Comparison of ENCODE assay signal across 19 mouse cellular contexts in the genomic region with DNA sequence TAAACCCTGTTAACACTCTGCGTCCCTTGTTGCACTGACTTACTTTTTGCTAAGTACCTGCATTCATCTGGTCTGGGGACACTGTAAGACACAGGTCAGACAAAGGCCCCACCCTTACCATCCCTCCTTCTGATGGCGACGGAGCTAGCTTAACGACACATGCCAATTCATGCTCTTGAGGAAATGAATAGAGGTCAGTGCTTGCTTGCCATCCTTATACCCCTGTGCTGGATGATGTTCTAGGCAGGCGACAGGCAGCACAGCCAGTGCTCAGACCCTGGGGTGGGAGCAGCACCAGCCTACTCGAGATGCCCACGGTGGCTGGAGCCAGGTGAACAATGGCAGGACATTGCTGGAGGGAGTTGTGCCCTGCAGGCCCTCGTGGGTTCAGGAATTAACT.
DNase-seq lines count a peak whose midpoint lies in the region; ATAC-seq and TF ChIP-seq lines count a peak whose summit lies in the region.
"Had no signal": no experiment of that assay in that cellular context is flagged by ENCODE, and none has a peak within 500 bp of the region (broad histone marks: within the 10 kb centered on the region; RNA-seq: fewer than 3 reads in every experiment).

No protein-coding gene starts in this region.

- H3K27me3 ChIP-seq in forebrain, embryonic 14.5 days (replicated peaks; ENCODE audit: control insufficient read depth, insufficient read depth, low read length): no peaks in the 10 kb centered on the region
- no peaks in the 10 kb centered on the region for H3K27me3 ChIP-seq in forebrain, postnatal 0 days (ENCODE audit: insufficient read depth, low read length)
- no peaks in the 10 kb centered on the region for H3K27me3 ChIP-seq in hindbrain, embryonic 15.5 days
- H3K27me3 ChIP-seq in hindbrain, embryonic 14.5 days (ENCODE audit: control insufficient read depth, insufficient read depth, low read length): no peaks in the 10 kb centered on the region
- H3K27me3 ChIP-seq in lung, embryonic 15.5 days: no peaks in the 10 kb centered on the region
- 0 out of 2 replicates have a peak, but pooled peaks cover 3% of the 10 kb centered on the region for H3K27me3 ChIP-seq in stomach, embryonic 16.5 days (ENCODE audit: control insufficient read depth, insufficient read depth, low read length)
- no peaks in the 10 kb centered on the region for H3K27me3 ChIP-seq in stomach, postnatal 0 days (ENCODE audit: control insufficient read depth, insufficient read depth, low read length)
- H3K27me3 ChIP-seq: embryonic facial prominence, embryonic 15.5 days; neural tube, embryonic 15.5 days; Patski; stomach, embryonic 15.5 days had no signal

- TF ChIP-seq CTCF in forebrain, postnatal 0 days (IDR thresholded peaks at IDR 0.05; ENCODE audit: low read depth): no peak
- no peak for TF ChIP-seq CTCF in stomach, postnatal 0 days (IDR thresholded peaks at IDR 0.05; ENCODE audit: low read depth)

- no peaks in the 10 kb centered on the region for H3K36me3 ChIP-seq in forebrain, embryonic 14.5 days (ENCODE audit: control insufficient read depth, insufficient read depth, low read length)
- no peaks in the 10 kb centered on the region for H3K36me3 ChIP-seq in forebrain, postnatal 0 days (ENCODE audit: insufficient read depth)
- H3K36me3 ChIP-seq in hindbrain, embryonic 15.5 days: no peaks in the 10 kb centered on the region
- no peaks in the 10 kb centered on the region for H3K36me3 ChIP-seq in hindbrain, embryonic 14.5 days (replicated peaks; ENCODE audit: control insufficient read depth, insufficient read depth)
- no peaks in the 10 kb centered on the region for H3K36me3 ChIP-seq in lung, embryonic 15.5 days
- no peaks in the 10 kb centered on the region for H3K36me3 ChIP-seq in stomach, embryonic 16.5 days (ENCODE audit: control insufficient read depth, insufficient read depth, low read length)
- H3K36me3 ChIP-seq in stomach, postnatal 0 days (ENCODE audit: control insufficient read depth, insufficient read depth, low read length): no peaks in the 10 kb centered on the region
- H3K36me3 ChIP-seq: embryonic facial prominence, embryonic 10.5 days; embryonic facial prominence, embryonic 15.5 days; heart, embryonic 15.5 days; limb, embryonic 13.5 days; neural tube, embryonic 15.5 days; stomach, embryonic 15.5 days had no signal

- WGBS in forebrain, embryonic 14.5 days: 78% methylated on average over 8 of the region's 8 CpGs
- WGBS in forebrain, postnatal 0 days: 76% methylated on average over 8 of the region's 8 CpGs
- WGBS in hindbrain, embryonic 15.5 days: 86% methylated on average over 8 of the region's 8 CpGs
- 81% methylated on average over 8 of the region's 8 CpGs for WGBS in hindbrain, embryonic 14.5 days
- 77% methylated on average over 8 of the region's 8 CpGs for WGBS in lung, embryonic 15.5 days
- 78% methylated on average over 8 of the region's 8 CpGs for WGBS in stomach, embryonic 16.5 days
- WGBS in stomach, postnatal 0 days: 77% methylated on average over 8 of the region's 8 CpGs

- TF ChIP-seq EP300 in stomach, postnatal 0 days (optimal IDR thresholded peaks at IDR 0.05): no peak

- H3K4me3 ChIP-seq in forebrain, embryonic 14.5 days (ENCODE audit: low read depth, low read length): no peak overlapping the region
- H3K4me3 ChIP-seq in forebrain, postnatal 0 days (ENCODE audit: low read depth, low read length): no peak overlapping the region
- H3K4me3 ChIP-seq in hindbrain, embryonic 15.5 days: no peak overlapping the region
- no peak overlapping the region for H3K4me3 ChIP-seq in hindbrain, embryonic 14.5 days (replicated peaks; ENCODE audit: low read length)
- H3K4me3 ChIP-seq in lung, embryonic 15.5 days: no peak overlapping the region
- no peak overlapping the region for H3K4me3 ChIP-seq in stomach, embryonic 16.5 days (replicated peaks; ENCODE audit: low read length)
- H3K4me3 ChIP-seq in stomach, postnatal 0 days (ENCODE audit: low read depth, low read length): no peak overlapping the region
- H3K4me3 ChIP-seq: embryonic facial prominence, embryonic 10.5 days; embryonic facial prominence, embryonic 15.5 days; heart, embryonic 15.5 days; layer of hippocampus, adult 2 months; left cerebral cortex, adult 2 months; limb, embryonic 13.5 days; neural tube, embryonic 15.5 days; stomach, embryonic 15.5 days had no signal

- peak; percentile 14; the same call in 1 of the 2 replicates for ATAC-seq in forebrain, embryonic 14.5 days
- ATAC-seq in forebrain, postnatal 0 days: no peak
- 0 out of 2 replicates have a peak, but pooled peaks have one; percentile 29 for ATAC-seq in hindbrain, embryonic 15.5 days (ENCODE audit: low FRiP score, low read depth)
- no peak for ATAC-seq in hindbrain, embryonic 14.5 days (ENCODE audit: low FRiP score)
- no peak for ATAC-seq in lung, embryonic 15.5 days (ENCODE audit: borderline replicate concordance, extremely low read depth, low FRiP score, low TSS enrichment)
- ATAC-seq in stomach, embryonic 16.5 days (ENCODE audit: insufficient read depth, low FRiP score): no peak
- ATAC-seq in stomach, postnatal 0 days (ENCODE audit: low FRiP score, low TSS enrichment): no peak
- ATAC-seq: Patski had no signal

- H3K9ac ChIP-seq in forebrain, embryonic 14.5 days (ENCODE audit: low read length): no peak overlapping the region
- H3K9ac ChIP-seq in forebrain, postnatal 0 days: no peak overlapping the region
- H3K9ac ChIP-seq in hindbrain, embryonic 15.5 days: no peak overlapping the region
- H3K9ac ChIP-seq in hindbrain, embryonic 14.5 days: no peak overlapping the region
- H3K9ac ChIP-seq in lung, embryonic 15.5 days: no peak overlapping the region
- peak overlapping the region; percentile 20; the same call in 1 of the 2 replicates for H3K9ac ChIP-seq in stomach, embryonic 16.5 days (ENCODE audit: low read length)
- no peak overlapping the region for H3K9ac ChIP-seq in stomach, postnatal 0 days (ENCODE audit: low read length)
- H3K9ac ChIP-seq: embryonic facial prominence, embryonic 15.5 days; heart, embryonic 15.5 days; limb, embryonic 13.5 days; neural tube, embryonic 15.5 days; stomach, embryonic 15.5 days had no signal

- H3K9me3 ChIP-seq in forebrain, embryonic 14.5 days (replicated peaks; ENCODE audit: control insufficient read depth, low read length): no peaks in the 10 kb centered on the region
- no peaks in the 10 kb centered on the region for H3K9me3 ChIP-seq in forebrain, postnatal 0 days (ENCODE audit: low read length)
- no peaks in the 10 kb centered on the region for H3K9me3 ChIP-seq in hindbrain, embryonic 15.5 days
- no peaks in the 10 kb centered on the region for H3K9me3 ChIP-seq in hindbrain, embryonic 14.5 days (ENCODE audit: control insufficient read depth, low read length)
- no peaks in the 10 kb centered on the region for H3K9me3 ChIP-seq in lung, embryonic 15.5 days
- H3K9me3 ChIP-seq in stomach, embryonic 16.5 days (replicated peaks; ENCODE audit: control insufficient read depth, low read length): no peaks in the 10 kb centered on the region
- H3K9me3 ChIP-seq in stomach, postnatal 0 days (ENCODE audit: control insufficient read depth, low read length): no peaks in the 10 kb centered on the region
- H3K9me3 ChIP-seq: embryonic facial prominence, embryonic 10.5 days; embryonic facial prominence, embryonic 15.5 days; heart, embryonic 15.5 days; limb, embryonic 13.5 days; neural tube, embryonic 15.5 days; stomach, embryonic 15.5 days had no signal

- no peak for DNase-seq in forebrain, embryonic 14.5 days (ENCODE audit: low spot score)
- DNase-seq in forebrain, postnatal 0 days: no peak
- no peak for DNase-seq in hindbrain, embryonic 14.5 days (ENCODE audit: low spot score)
- DNase-seq in lung, postnatal 14 days: no peak
- no peak for DNase-seq in stomach, postnatal 0 days (ENCODE audit: low spot score)
- DNase-seq: thymus, adult 18-20 months had no signal

- H3K4me1 ChIP-seq in forebrain, embryonic 14.5 days (ENCODE audit: control insufficient read depth, insufficient read depth, low read length): peaks cover 12% of the 10 kb centered on the region
- H3K4me1 ChIP-seq in forebrain, postnatal 0 days (ENCODE audit: insufficient read depth): peaks cover 6% of the 10 kb centered on the region; the same call in 1 of the 2 replicates
- peaks cover 28% of the 10 kb centered on the region for H3K4me1 ChIP-seq in hindbrain, embryonic 15.5 days (replicated peaks)
- H3K4me1 ChIP-seq in hindbrain, embryonic 14.5 days (replicated peaks; ENCODE audit: control insufficient read depth, insufficient read depth, low read length): peaks cover 15% of the 10 kb centered on the region
- peaks cover 59% of the 10 kb centered on the region for H3K4me1 ChIP-seq in lung, embryonic 15.5 days
- H3K4me1 ChIP-seq in stomach, embryonic 16.5 days (ENCODE audit: control insufficient read depth, insufficient read depth, low read length): peaks cover 28% of the 10 kb centered on the region
- no peaks in the 10 kb centered on the region; the same call in 1 of the 2 replicates for H3K4me1 ChIP-seq in stomach, postnatal 0 days (replicated peaks; ENCODE audit: control insufficient read depth, insufficient read depth)

- H3K4me2 ChIP-seq in forebrain, embryonic 14.5 days (ENCODE audit: low read length): no peak overlapping the region
- H3K4me2 ChIP-seq in forebrain, postnatal 0 days (ENCODE audit: low read depth): no peak overlapping the region
- no peak overlapping the region for H3K4me2 ChIP-seq in hindbrain, embryonic 15.5 days
- no peak overlapping the region for H3K4me2 ChIP-seq in hindbrain, embryonic 14.5 days (replicated peaks)
- no peak overlapping the region for H3K4me2 ChIP-seq in lung, embryonic 15.5 days
- no peak overlapping the region for H3K4me2 ChIP-seq in stomach, embryonic 16.5 days (ENCODE audit: low read depth, low read length)
- H3K4me2 ChIP-seq in stomach, postnatal 0 days (replicated peaks; ENCODE audit: low read depth): no peak overlapping the region
- H3K4me2 ChIP-seq: embryonic facial prominence, embryonic 15.5 days; heart, embryonic 15.5 days; limb, embryonic 13.5 days; liver, embryonic 11.5 days; neural tube, embryonic 15.5 days; stomach, embryonic 15.5 days had no signal

- H3K27ac ChIP-seq in forebrain, embryonic 14.5 days (ENCODE audit: low read depth, low read length): no peak overlapping the region
- H3K27ac ChIP-seq in forebrain, postnatal 0 days (ENCODE audit: low read depth, low read length): no peak overlapping the region
- no peak overlapping the region for H3K27ac ChIP-seq in hindbrain, embryonic 15.5 days (replicated peaks)
- H3K27ac ChIP-seq in hindbrain, embryonic 14.5 days: no peak overlapping the region
- 0 out of 2 replicates have a peak overlapping the region, but pooled peaks have one; percentile 21 for H3K27ac ChIP-seq in lung, embryonic 15.5 days
- no peak overlapping the region for H3K27ac ChIP-seq in stomach, embryonic 16.5 days (ENCODE audit: low read length)
- H3K27ac ChIP-seq in stomach, postnatal 0 days (replicated peaks): no peak overlapping the region
- H3K27ac ChIP-seq: embryonic facial prominence, embryonic 10.5 days; embryonic facial prominence, embryonic 15.5 days; layer of hippocampus, adult 2 months; left cerebral cortex, adult 2 months; limb, embryonic 13.5 days; neural tube, embryonic 15.5 days had no signal

Comparison
In these comparisons a context has a peak if more than half of its experiments do, and no peak if none do; other contexts are left out.
1. ATAC-seq: peak in forebrain, embryonic 14.5 days (single experiment) and hindbrain, embryonic 15.5 days (single experiment); none in forebrain, postnatal 0 days (single experiment), hindbrain, embryonic 14.5 days (single experiment), lung, embryonic 15.5 days (single experiment), stomach, embryonic 16.5 days (single experiment) and stomach, postnatal 0 days (single experiment).